Mouse (Mus musculus) brain, embryonic 14.5 days (tissue): ENCODE measurements around the gene Ccn5.

Experiments
- CTCF ChIP-seq: fragments of 200-500 bp; IDR thresholded peaks from 2 replicates; pipeline ENCODE4 v1.5.1; 2012; ENCODE audit warnings: inconsistent platforms, mild to moderate bottlenecking, moderate library complexity, borderline replicate concordance; ENCODE audit not compliant: insufficient read depth, insufficient read length; ENCODE audit errors: extremely low read depth
- POLR2A ChIP-seq: fragments of 200-500 bp; IDR thresholded peaks from 2 replicates; pipeline ENCODE4 v1.6.1; 2012; ENCODE audit warnings: mild to moderate bottlenecking, inconsistent platforms, borderline replicate concordance; ENCODE audit not compliant: poor library complexity, insufficient read depth, insufficient read length, severe bottlenecking; ENCODE audit errors: extremely low read depth

DNA sequence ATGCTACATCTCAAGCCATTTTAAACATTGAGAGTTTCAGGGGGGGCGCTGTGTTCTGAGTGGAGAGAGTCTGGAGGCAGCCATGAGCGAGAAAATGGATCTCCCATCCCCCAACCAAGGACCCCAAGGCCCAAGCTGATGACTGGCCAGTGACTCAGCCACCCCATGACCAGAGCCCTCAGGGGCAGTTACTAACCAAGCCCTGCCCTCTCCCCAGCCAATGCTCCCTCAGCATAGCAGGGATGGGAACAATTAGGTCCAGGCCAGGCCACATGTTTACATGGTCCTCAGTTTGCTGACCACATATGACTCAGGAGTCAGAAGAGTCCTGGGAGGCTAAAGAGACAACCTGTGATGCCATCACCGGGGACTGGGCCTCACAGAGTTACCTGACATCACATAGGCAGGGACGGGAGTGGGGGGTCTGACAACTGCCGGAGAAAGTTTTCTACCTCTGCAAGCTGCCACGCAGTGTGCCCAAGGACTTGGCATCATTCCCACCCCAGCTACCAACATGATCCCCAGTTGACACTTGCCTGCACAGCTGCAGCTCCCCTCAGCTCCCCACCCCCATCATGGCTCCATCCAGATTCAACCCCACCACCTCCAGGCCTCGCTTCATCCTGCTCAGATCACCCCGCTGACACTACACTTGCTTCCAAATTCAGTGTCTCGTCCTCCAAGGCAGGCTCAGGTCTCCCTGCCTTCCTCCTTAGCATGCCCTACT, 5.8 kb upstream of the Ccn5 start:
- TF ChIP-seq POLR2A = no peak
- TF ChIP-seq CTCF = no peak
